Mouse (Mus musculus): ENCODE data around the gene Nfkbil1.

- no peak for TF ChIP-seq GATA1 (IDR thresholded peaks at IDR 0.05; ENCODE audit: borderline replicate concordance, low read length)
- no peak for TF ChIP-seq FLI1 (IDR thresholded peaks at IDR 0.05; ENCODE audit: low read length)
These were observed 60.2 kb downstream of the Nfkbil1 start for GRCm38 (mm10) chr17:35175382-35175781.

Measured in megakaryocyte, embryonic 14.5 days (primary cell).